Mouse (Mus musculus) heart, embryonic 12.5 days (tissue): ENCODE results near the gene Olfr1278. TPM values are rescaled to one million over a fixed set of nuclear protein-coding genes. Genes with fewer than 3 reads are reported as not detected.
"Not testable (repeated sequence)": the region's sequence is repeated elsewhere in the genome, so short reads cannot be mapped to it uniquely, and the experiment has no call there.

Source experiments
- ATAC-seq: fragments of 200-750 bp; cut with Nextera tagmentation; 2 replicates; pipeline ENCODE4 v1.8.0; 2017; ENCODE audit warnings: moderate TSS enrichment, moderate library complexity; ENCODE audit not compliant: insufficient number of reproducible peaks, low FRiP score
- H3K27ac ChIP-seq: fragments of 300-500 bp; sonication (generic); 2 replicates; pipeline ENCODE4 v1.5.1; 2016; ENCODE audit warnings: mild to moderate bottlenecking, moderate library complexity; ENCODE audit not compliant: poor library complexity, severe bottlenecking
- H3K27me3 ChIP-seq: fragments of 300-500 bp; sonication (generic); replicated peaks from 2 replicates; pipeline ENCODE4 v1.6.1; 2016; ENCODE audit warnings: mild to moderate bottlenecking, moderate library complexity
- H3K36me3 ChIP-seq: fragments of 300-500 bp; sonication (generic); 2 replicates; pipeline ENCODE4 v1.6.1; 2016; ENCODE audit warnings: mild to moderate bottlenecking, moderate library complexity
- H3K4me1 ChIP-seq: fragments of 300-500 bp; sonication (generic); replicated peaks from 2 replicates; pipeline ENCODE4 v1.6.1; 2016; ENCODE audit warnings: mild to moderate bottlenecking
- H3K4me2 ChIP-seq: fragments of 300-500 bp; sonication (generic); 2 replicates; pipeline ENCODE4 v1.6.1; 2016; ENCODE audit warnings: mild to moderate bottlenecking, moderate library complexity
- H3K4me3 ChIP-seq: fragments of 300-500 bp; sonication (generic); 2 replicates; pipeline ENCODE4 v1.5.1; 2016; ENCODE audit warnings: mild to moderate bottlenecking
- H3K9ac ChIP-seq: fragments of 300-500 bp; sonication (generic); 2 replicates; pipeline ENCODE4 v1.6.1; 2016; ENCODE audit warnings: mild to moderate bottlenecking, moderate library complexity
- H3K9me3 ChIP-seq: fragments of 300-500 bp; sonication (generic); replicated peaks from 2 replicates; pipeline ENCODE4 v1.6.1; 2016; ENCODE audit warnings: mild to moderate bottlenecking, moderate library complexity
- WGBS: fragments of 180-500 bp; shearing (Covaris S2); methylation state at CpG from one replicate; pipeline ENCODE4 v1.1.7; 2016; 5-methylcytosine and 5-hydroxymethylcytosine counted together
- polyA plus RNA-seq: library from polyadenylated mRNA; unstranded; fragments of >200 nt; fragmentation: Nextera tagmentation; extraction: Ambion mirVana; gene quantifications from 2 replicates; pipeline ENCODE4 v1.2.1, GENCODE M21; 2016

Olfr1278 gene
- not detected in 2 replicates for polyA plus RNA-seq

DNA sequence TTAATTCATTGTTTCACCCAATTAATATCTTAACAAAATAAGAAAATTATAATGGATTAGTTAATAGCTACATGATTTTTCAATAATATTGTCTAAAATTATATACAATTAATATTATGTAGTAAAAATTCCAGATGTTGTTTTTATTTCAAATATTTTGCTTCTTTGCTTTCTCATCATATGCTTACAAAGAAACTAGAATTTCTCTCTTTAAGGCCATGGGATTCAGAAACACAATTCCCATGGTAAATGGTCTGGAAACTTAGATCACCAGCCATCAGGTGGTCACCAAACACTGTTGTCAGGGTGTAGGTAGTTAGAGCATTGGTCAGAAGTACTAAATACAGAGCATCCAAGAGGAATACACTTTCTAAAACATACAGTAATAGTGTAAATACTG lies at the start of gene Olfr1278:
Gene Olfr1278, plus strand, starts transcription at position 301 of the 400 bp plus-strand sequence.
- Histone ChIP-seq H3K4me1 (no peaks in the 10 kb centered on the region), H3K4me2 (no peak within 1 kb of the TSS), H3K27ac (no peak within 1 kb of the TSS), H3K4me3 (no peak within 1 kb of the TSS), H3K9ac (no peak within 1 kb of the TSS), H3K27me3 (no peaks in the 10 kb centered on the region), H3K9me3 (no peaks in the 10 kb centered on the region), H3K36me3 (no peaks in the 10 kb centered on the region)
- no peak for ATAC-seq

DNA sequence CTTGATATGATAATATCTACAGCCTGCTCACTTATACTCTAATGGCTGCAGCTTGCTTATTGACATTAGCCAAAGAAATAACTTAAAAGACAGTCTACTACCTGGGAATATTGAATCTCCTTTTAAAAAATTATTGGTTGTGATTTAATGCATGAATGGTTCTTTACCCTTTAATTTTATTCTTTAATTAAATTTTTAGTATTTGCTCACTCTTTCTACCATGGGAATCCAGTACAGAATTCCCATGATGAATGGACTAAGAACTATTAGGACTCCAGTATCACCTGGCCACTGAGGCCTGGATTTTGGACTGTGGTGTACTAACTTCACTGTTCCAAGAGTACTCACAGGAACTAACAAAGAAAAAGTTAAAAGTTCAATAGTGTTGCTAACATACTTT lies 35.7 kb upstream of the Olfr1278 start, which contains the start of gene Olfr1276:
Gene Olfr1276, plus strand, starts transcription at position 301 of the 400 bp plus-strand sequence.
- no peak within 1 kb of the TSS for H3K4me2 ChIP-seq
- H3K36me3 ChIP-seq = no peaks in the 10 kb centered on the region
- no peaks in the 10 kb centered on the region for H3K4me1 ChIP-seq
- H3K9me3 ChIP-seq = no peaks in the 10 kb centered on the region
- H3K27me3 ChIP-seq = no peaks in the 10 kb centered on the region
- no peak for ATAC-seq
- H3K9ac ChIP-seq = no peak within 1 kb of the TSS
- H3K27ac ChIP-seq = no peak within 1 kb of the TSS
- H3K4me3 ChIP-seq = no peak within 1 kb of the TSS

DNA sequence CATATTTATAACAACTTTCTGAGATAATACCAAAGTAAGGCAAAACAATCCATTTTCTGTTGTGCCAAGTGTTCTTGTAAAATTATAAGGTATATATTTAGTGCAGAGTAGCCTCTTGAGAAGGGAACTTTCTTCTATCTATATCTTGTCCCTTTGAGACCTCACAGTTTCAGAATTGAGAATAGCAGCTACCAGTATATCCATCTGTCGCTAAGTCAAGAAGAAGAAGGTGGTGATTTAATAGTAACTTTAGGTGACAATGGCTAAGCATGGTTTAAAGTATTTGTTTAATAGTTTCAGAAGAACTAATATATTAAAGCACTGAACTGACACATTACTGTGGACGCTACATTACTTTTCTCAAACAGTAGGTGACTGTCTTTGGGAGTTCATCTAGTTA lies 15.9 kb upstream of the Olfr1278 start, which contains the start of gene Olfr1277:
Gene Olfr1277, minus strand, starts transcription at position 101 of the 400 bp plus-strand sequence.
- no peaks in the 10 kb centered on the region for H3K36me3 ChIP-seq
- ATAC-seq = no peak
- 77% methylated on average over 2 of the region's 2 CpGs for WGBS

DNA sequence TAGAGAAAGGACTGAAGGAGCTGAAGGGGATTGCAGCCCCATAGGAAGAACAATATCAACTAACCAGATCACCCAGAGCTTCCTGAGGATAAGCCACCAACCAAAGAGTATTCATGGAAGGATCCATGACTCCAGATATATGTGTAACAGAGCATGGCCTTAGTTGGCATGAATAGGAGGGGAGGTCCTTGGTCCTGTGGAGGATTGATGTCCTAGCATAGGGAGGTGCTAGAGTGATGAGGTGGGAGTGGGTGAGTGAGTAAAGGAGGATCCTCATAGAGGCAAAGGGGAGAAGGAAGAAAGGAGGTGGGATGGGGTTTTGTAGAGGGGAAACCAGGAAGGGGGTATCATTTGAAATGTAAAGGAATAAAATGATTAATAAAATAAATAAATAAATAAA lies 8.6 kb downstream of the Olfr1278 start:
- Histone ChIP-seq H3K4me2 (no peak overlapping the region), H3K27ac (no peak overlapping the region), H3K9ac (no peak overlapping the region), H3K27me3 (no peaks in the 10 kb centered on the region), H3K36me3 (no peaks in the 10 kb centered on the region), H3K9me3 (no peaks in the 10 kb centered on the region), H3K4me3 (no peak overlapping the region), H3K4me1 (no peaks in the 10 kb centered on the region)
- no peak for ATAC-seq

More for the DNA sequence above, 15.9 kb upstream of the Olfr1278 start, which contains the start of gene Olfr1277:
- H3K27ac ChIP-seq = no peak within 1 kb of the TSS
- H3K9me3 ChIP-seq = no peaks in the 10 kb centered on the region; the same call in 1 of the 2 replicates
- H3K27me3 ChIP-seq = no peaks in the 10 kb centered on the region
- no peak within 1 kb of the TSS for H3K4me2 ChIP-seq
- H3K9ac ChIP-seq = no peak within 1 kb of the TSS
- H3K4me1 ChIP-seq = no peaks in the 10 kb centered on the region
- H3K4me3 ChIP-seq = no peak within 1 kb of the TSS

DNA sequence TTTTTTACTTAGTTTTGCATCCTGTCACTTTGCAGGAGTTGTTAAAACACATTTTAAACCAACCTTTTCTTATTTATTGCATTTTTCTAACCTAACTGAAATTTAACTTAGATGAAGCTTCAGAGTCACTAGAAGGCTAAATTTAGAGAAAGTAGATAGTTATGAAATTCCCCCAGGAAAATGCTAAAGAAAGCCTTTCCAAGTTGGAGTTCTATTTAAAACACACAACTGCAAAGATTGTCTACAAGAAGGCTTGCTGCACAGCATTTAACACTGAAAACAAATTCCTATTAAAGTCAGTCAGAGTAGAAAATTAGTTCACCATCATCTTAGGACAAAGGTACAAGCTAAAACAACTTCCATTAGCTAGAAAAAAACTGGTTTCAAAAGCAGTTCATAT lies 10.4 kb downstream of the Olfr1278 start, which contains the start of gene Olfr1279:
Gene Olfr1279, plus strand, starts transcription at position 262 of the 400 bp plus-strand sequence.
- Histone ChIP-seq H3K36me3 (no peaks in the 10 kb centered on the region), H3K4me1 (no peaks in the 10 kb centered on the region), H3K4me3 (no peak within 1 kb of the TSS), H3K4me2 (no peak within 1 kb of the TSS), H3K27ac (no peak within 1 kb of the TSS), H3K9me3 (no peaks in the 10 kb centered on the region), H3K9ac (no peak within 1 kb of the TSS), H3K27me3 (no peaks in the 10 kb centered on the region)
- ATAC-seq = no peak

DNA sequence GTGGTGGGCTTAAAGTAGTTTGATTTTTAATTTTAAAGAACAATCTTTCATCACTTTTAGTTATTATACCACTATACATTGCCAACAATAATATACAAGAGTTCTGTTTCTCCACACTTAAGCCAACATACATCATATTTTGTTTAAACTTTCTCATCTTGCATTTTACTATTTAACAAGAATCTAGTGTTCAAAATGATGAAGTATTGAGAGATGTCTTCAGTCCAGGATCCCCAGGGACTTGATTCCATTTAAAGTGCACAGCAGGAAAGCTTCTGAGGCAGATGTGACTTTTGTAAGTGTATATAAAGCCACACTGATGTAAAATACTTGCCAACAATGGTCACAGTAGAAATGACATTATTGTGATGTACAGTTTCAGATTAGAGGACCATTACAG lies 23.8 kb downstream of the Olfr1278 start, which contains the start of gene Olfr1280:
Gene Olfr1280, plus strand, starts transcription at position 301 of the 400 bp plus-strand sequence.
- no peaks in the 10 kb centered on the region for H3K9me3 ChIP-seq
- H3K27me3 ChIP-seq = no peaks in the 10 kb centered on the region
- H3K9ac ChIP-seq = no peak within 1 kb of the TSS
- H3K4me2 ChIP-seq = no peak within 1 kb of the TSS
- no peak within 1 kb of the TSS for H3K27ac ChIP-seq
- no peak within 1 kb of the TSS for H3K4me3 ChIP-seq
- ATAC-seq = no peak
- no peaks in the 10 kb centered on the region for H3K36me3 ChIP-seq
- no peaks in the 10 kb centered on the region for H3K4me1 ChIP-seq

DNA sequence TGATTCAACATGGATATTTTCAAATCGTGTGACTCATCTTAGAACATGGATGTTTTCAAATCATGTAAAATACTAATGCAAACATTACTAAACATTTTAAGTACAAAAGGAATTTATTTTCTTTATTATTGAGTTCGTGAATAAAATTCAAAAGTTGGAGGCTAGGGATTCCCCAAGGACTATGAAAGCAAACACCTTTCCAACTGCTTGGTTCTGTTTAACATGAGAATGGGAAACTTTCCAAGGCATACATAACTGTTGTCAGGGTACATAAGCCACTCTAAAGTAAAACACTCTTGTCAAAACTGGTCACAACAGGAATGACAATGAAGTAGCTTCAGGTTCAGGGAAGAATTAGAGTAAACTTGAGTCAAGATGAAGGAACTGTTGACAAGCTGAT lies 36.3 kb downstream of the Olfr1278 start, which contains the start of gene Olfr1281:
Gene Olfr1281, plus strand, starts transcription at position 301 of the 400 bp plus-strand sequence.
- Histone ChIP-seq H3K27me3 (no peaks in the 10 kb centered on the region), H3K9ac (no peak within 1 kb of the TSS), H3K4me3 (no peak within 1 kb of the TSS), H3K4me2 (no peak within 1 kb of the TSS), H3K36me3 (no peaks in the 10 kb centered on the region), H3K9me3 (no peaks in the 10 kb centered on the region), H3K4me1 (no peaks in the 10 kb centered on the region), H3K27ac (no peak within 1 kb of the TSS)
- ATAC-seq = no peak
- 61% methylated on average over 2 of the region's 2 CpGs for WGBS

DNA sequence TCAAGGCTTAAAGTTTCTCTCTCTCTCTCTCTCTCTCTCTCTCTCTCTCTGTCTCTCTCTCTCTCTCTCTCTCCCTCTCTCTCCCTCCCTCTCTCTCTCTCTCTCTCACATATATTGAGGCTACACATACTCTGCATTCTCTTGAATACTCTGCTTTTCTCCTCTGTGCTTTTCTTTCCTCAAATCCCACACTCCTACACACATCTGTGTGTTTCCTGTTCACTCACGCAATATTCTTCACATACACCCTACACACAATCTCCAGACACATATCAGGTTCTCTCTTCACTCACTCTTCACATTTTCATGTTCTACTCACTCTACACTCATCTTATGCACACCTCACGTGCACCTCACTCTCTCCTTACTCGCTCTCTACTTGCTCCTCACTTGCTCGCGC lies 43.8 kb downstream of the Olfr1278 start:
- H3K4me3 ChIP-seq, ATAC-seq, H3K36me3 ChIP-seq, H3K27me3 ChIP-seq, H3K9me3 ChIP-seq, H3K27ac ChIP-seq, H3K9ac ChIP-seq, H3K4me1 ChIP-seq, H3K4me2 ChIP-seq: not testable (repeated sequence)
- WGBS = 76% methylated on average over 5 of the region's 5 CpGs

DNA sequence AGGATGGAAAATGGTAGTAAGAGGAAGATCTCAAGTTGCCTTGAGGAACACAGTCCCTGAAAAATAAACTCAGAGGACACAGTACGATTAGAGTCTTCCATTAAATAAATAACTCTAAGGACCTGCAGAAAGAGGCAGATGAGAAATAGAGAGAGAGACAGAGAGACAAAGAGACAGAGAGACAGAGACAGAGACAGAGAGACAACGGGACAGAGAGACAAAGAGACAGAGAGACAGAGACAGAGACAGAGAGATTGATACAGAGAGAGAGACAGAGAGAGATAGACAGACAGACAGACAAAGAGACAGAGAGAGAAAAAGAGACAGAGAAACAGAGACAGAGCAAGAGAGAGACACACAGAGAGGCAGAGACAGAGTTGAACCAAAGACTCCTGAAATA lies 46.0 kb downstream of the Olfr1278 start, which contains the start of gene Olfr1282:
Gene Olfr1282, minus strand, starts transcription at position 101 of the 400 bp plus-strand sequence.
- Histone ChIP-seq H3K4me1 (no peaks in the 10 kb centered on the region), H3K9ac (no peak within 1 kb of the TSS), H3K27ac (no peak within 1 kb of the TSS), H3K9me3 (no peaks in the 10 kb centered on the region), H3K36me3 (no peaks in the 10 kb centered on the region), H3K4me2 (no peak within 1 kb of the TSS), H3K4me3 (no peak within 1 kb of the TSS), H3K27me3 (no peaks in the 10 kb centered on the region)
- no peak for ATAC-seq
- WGBS = 61% methylated on average over 2 of the region's 2 CpGs

Other genes with a start within 250 kb of the Olfr1278 start
- not detected in 2 replicates for gene Gm13941, start 184.2 kb upstream of the Olfr1278 start, polyA plus RNA-seq
- not detected in 2 replicates for gene Gm15130, start 137.2 kb upstream of the Olfr1278 start, polyA plus RNA-seq
- not detected in 2 replicates for gene 4930430A15Rik, start 60.5 kb upstream of the Olfr1278 start, polyA plus RNA-seq
- not detected in 2 replicates for gene Olfr1275, start 54.9 kb upstream of the Olfr1278 start, polyA plus RNA-seq
- gene Olfr1276, start 35.6 kb upstream of the Olfr1278 start, polyA plus RNA-seq = not detected in 2 replicates
- gene Olfr1277, start 16.0 kb upstream of the Olfr1278 start, polyA plus RNA-seq = not detected in 2 replicates
- not detected in 2 replicates for gene Olfr1279, start 10.5 kb downstream of the Olfr1278 start, polyA plus RNA-seq
- gene Olfr1280, start 23.9 kb downstream of the Olfr1278 start, polyA plus RNA-seq = not detected in 2 replicates
- not detected in 2 replicates for gene Olfr1281, start 36.4 kb downstream of the Olfr1278 start, polyA plus RNA-seq
- gene Olfr1282, start 45.9 kb downstream of the Olfr1278 start, polyA plus RNA-seq = not detected in 2 replicates
- gene Olfr1283, start 76.7 kb downstream of the Olfr1278 start, polyA plus RNA-seq = not detected in 2 replicates
- gene Olfr1284, start 85.4 kb downstream of the Olfr1278 start, polyA plus RNA-seq = not detected in 2 replicates
- not detected in 2 replicates for gene Olfr1286, start 133.0 kb downstream of the Olfr1278 start, polyA plus RNA-seq
- not detected in 2 replicates for gene Olfr1287, start 159.0 kb downstream of the Olfr1278 start, polyA plus RNA-seq
- gene Olfr1288, start 184.0 kb downstream of the Olfr1278 start, polyA plus RNA-seq = not detected in 2 replicates
- gene Olfr1289, start 190.7 kb downstream of the Olfr1278 start, polyA plus RNA-seq = not detected in 2 replicates
- 0.09 and 0.33 TPM in 2 replicates for gene Olfr1290, start 203.7 kb downstream of the Olfr1278 start, polyA plus RNA-seq
- not detected in 2 replicates for gene Olfr1291-ps1, start 207.0 kb downstream of the Olfr1278 start, polyA plus RNA-seq
- not detected in 2 replicates for gene Olfr1293-ps, start 235.1 kb downstream of the Olfr1278 start, polyA plus RNA-seq